Mouse (Mus musculus): ENCODE measurements at regions not wholly inside any gene's neighbourhood (a gene's known extent, or its start where the extent isn't known, plus 50 kb on each side); places are given as distances from the start of the nearest gene placed in this dataset.

DNA sequence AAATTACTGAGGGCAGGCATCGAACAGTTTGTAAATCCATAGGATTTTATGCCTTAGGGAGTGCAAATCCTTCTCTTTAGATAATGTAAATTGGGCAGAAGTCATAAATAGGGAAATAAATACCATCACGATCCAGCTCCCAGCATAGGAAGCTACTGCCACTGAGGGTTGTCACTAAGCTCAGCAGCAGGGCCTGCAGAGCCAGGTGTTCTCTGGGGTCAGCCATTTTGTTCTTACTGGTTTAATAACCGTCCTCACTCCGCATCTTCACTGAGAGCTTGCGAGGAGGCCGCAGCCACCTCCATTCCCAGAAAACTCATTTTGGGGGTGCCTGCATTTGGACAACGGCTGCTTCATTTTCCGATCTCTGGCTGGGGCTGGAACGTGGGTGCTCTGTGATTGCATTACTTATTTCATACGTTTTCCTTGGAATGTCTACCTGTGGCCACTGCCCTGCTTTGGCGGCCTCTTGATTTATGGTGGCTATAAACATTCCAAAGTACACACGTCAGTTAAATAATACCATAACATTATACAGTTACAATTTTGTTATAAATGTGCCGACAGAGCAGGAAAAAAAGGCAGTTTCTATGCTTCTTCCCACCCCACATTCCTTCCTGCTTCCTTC, 97.9 kb upstream of the Stx16 start:
- TF ChIP-seq ZNF384 (IDR thresholded peaks at IDR 0.05; ENCODE audit: low read depth, low read length) (no peak), RCOR1 (conservative IDR thresholded peaks at IDR 0.05; ENCODE audit: low read depth, low read length) (no peak)
- DNase-seq (ENCODE audit: extremely low read depth), result no peak
- Histone ChIP-seq H3K27ac (ENCODE audit: insufficient read depth, low read depth) (no peak overlapping the region), H3K4me3 (replicated peaks in 1 of 3; ENCODE audit: low read depth in 2 of 3, low read length in 2 of 3, poor library complexity in 1 of 3) (no peak overlapping the region), H3K27me3 (replicated peaks) (peaks cover 71% of the 10 kb centered on the region), H3K36me3 (replicated peaks in 1 of 2; ENCODE audit: control insufficient read depth in 1 of 2, insufficient read depth in 1 of 2, low read length in 1 of 2) (no peaks in the 10 kb centered on the region), H3K4me1 (ENCODE audit: control insufficient read depth in 1 of 2, insufficient read depth in 2 of 2) (no peaks in the 10 kb centered on the region), H3K4me2 (ENCODE audit: insufficient read depth, low read depth, poor library complexity, severe bottlenecking) (no peak overlapping the region), H3K9ac (ENCODE audit: insufficient read depth, low read depth) (no peak overlapping the region), H3K79me2 (replicated peaks; ENCODE audit: control insufficient read depth, extremely low read depth, insufficient read depth, poor library complexity, severe bottlenecking) (no peaks in the 10 kb centered on the region), H3K9me3 (replicated peaks; ENCODE audit: low read length) (peaks cover 9% of the 10 kb centered on the region)
- in situ Hi-C loops (cut with MboI; ENCODE audit: low pct_ligation_motif_present, low pct_unique_long_range_greater_than_20kb, low sequenced_read_pairs), result no loop called here
- dilution Hi-C loops (cut with MboI; ENCODE audit: extremely low pct_ligation_motif_present, extremely low pct_unique_long_range_greater_than_20kb, low sequenced_read_pairs), result no loop called here

GRCm38 (mm10) chr2:173981036-173981435, 95.1 kb upstream of the Stx16 start:
- in situ Hi-C loops (cut with MboI; ENCODE audit: low pct_ligation_motif_present, low pct_unique_long_range_greater_than_20kb, low sequenced_read_pairs), result no loop called here
- no peaks in the 10 kb centered on the region for H3K4me1 ChIP-seq (ENCODE audit: control insufficient read depth in 1 of 2, insufficient read depth in 2 of 2)
- no peak overlapping the region for H3K27ac ChIP-seq (ENCODE audit: insufficient read depth, low read depth)
- H3K9ac ChIP-seq (ENCODE audit: insufficient read depth, low read depth), result no peak overlapping the region
- dilution Hi-C loops (cut with MboI; ENCODE audit: extremely low pct_ligation_motif_present, extremely low pct_unique_long_range_greater_than_20kb, low sequenced_read_pairs), result no loop called here
- no peak overlapping the region for H3K4me3 ChIP-seq (replicated peaks in 1 of 3; ENCODE audit: low read depth in 2 of 3, low read length in 2 of 3, poor library complexity in 1 of 3)
- no peaks in the 10 kb centered on the region for H3K36me3 ChIP-seq (replicated peaks in 1 of 2; ENCODE audit: control insufficient read depth in 1 of 2, insufficient read depth in 1 of 2, low read length in 1 of 2)
- DNase-seq (ENCODE audit: extremely low read depth), result no peak
- H3K27me3 ChIP-seq (replicated peaks), result peaks cover 60% of the 10 kb centered on the region
- TF ChIP-seq IRF4 (IDR thresholded peaks at IDR 0.05; ENCODE audit: low read depth, low read length) (no peak), ZKSCAN1 (IDR thresholded peaks at IDR 0.05; ENCODE audit: borderline replicate concordance, low read depth, low read length) (no peak), ELF1 (IDR thresholded peaks at IDR 0.05; ENCODE audit: low read depth, low read length) (no peak), RCOR1 (conservative IDR thresholded peaks at IDR 0.05; ENCODE audit: low read depth, low read length) (no peak), MEF2A (IDR thresholded peaks at IDR 0.05; ENCODE audit: borderline replicate concordance, low read depth, low read length) (no peak), MAFK (IDR thresholded peaks at IDR 0.05; ENCODE audit: insufficient replicate concordance, low read length) (no peak), MAX (IDR thresholded peaks at IDR 0.05; ENCODE audit: low read length) (no peak), UBTF (IDR thresholded peaks at IDR 0.05; ENCODE audit: low read depth, low read length) (no peak), MYC (IDR thresholded peaks at IDR 0.05; ENCODE audit: low read depth, low read length) (no peak), RAD21 (IDR thresholded peaks at IDR 0.05; ENCODE audit: low read depth, low read length) (no peak), SIN3A (IDR thresholded peaks at IDR 0.05; ENCODE audit: low read length) (no peak)
- H3K4me2 ChIP-seq (ENCODE audit: insufficient read depth, low read depth, poor library complexity, severe bottlenecking), result no peak overlapping the region
- H3K79me2 ChIP-seq (replicated peaks; ENCODE audit: control insufficient read depth, extremely low read depth, insufficient read depth, poor library complexity, severe bottlenecking), result no peaks in the 10 kb centered on the region
- H3K9me3 ChIP-seq (replicated peaks; ENCODE audit: low read length), result no peaks in the 10 kb centered on the region

DNA sequence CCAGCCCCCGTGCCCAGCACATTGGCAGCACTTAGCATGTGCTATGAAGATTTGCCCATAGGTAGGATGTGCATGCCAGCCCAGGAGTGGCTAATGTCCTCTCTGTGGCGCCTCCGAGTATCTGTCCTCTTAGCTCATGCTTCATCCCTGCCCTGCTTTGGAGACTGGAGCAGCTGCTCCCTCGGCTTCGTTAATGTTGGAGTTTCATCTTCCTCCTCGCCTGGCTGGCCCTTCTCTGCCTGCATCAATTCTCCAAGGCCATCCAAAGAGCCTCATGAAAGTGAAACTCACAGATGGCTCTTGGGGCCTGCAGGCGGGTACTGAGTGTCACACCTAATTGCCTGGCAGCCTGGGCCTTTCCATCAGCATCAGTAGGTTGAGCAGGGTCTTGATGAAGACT, 88.6 kb upstream of the Stx16 start:
- in situ Hi-C loops (cut with MboI; ENCODE audit: low pct_ligation_motif_present, low pct_unique_long_range_greater_than_20kb, low sequenced_read_pairs) (no loop called here), dilution Hi-C loops (cut with MboI; ENCODE audit: extremely low pct_ligation_motif_present, extremely low pct_unique_long_range_greater_than_20kb, low sequenced_read_pairs) (no loop called here)
- peaks cover 64% of the 10 kb centered on the region for H3K27me3 ChIP-seq (replicated peaks)

More for the DNA sequence above, 88.6 kb upstream of the Stx16 start:
- Histone ChIP-seq H3K4me2 (ENCODE audit: insufficient read depth, low read depth, poor library complexity, severe bottlenecking) (no peak overlapping the region), H3K27ac (ENCODE audit: insufficient read depth, low read depth) (no peak overlapping the region), H3K79me2 (replicated peaks; ENCODE audit: control insufficient read depth, extremely low read depth, insufficient read depth, poor library complexity, severe bottlenecking) (no peaks in the 10 kb centered on the region), H3K36me3 (replicated peaks in 1 of 2; ENCODE audit: control insufficient read depth in 1 of 2, insufficient read depth in 1 of 2, low read length in 1 of 2) (no peaks in the 10 kb centered on the region), H3K9me3 (replicated peaks; ENCODE audit: low read length) (peaks cover 8% of the 10 kb centered on the region), H3K9ac (ENCODE audit: insufficient read depth, low read depth) (no peak overlapping the region), H3K4me1 (ENCODE audit: control insufficient read depth in 1 of 2, insufficient read depth in 2 of 2) (peaks cover 0 to 3% of the 10 kb centered on the region in 2 experiments; a peak in 1 of 4 replicates), H3K4me3 (replicated peaks in 1 of 3; ENCODE audit: low read depth in 2 of 3, low read length in 2 of 3, poor library complexity in 1 of 3) (no peak overlapping the region)
- TF ChIP-seq USF1 (IDR thresholded peaks at IDR 0.05; ENCODE audit: low read depth, low read length), result no peak
- no peak for TF ChIP-seq MYC (IDR thresholded peaks at IDR 0.05; ENCODE audit: low read depth, low read length)
- TF ChIP-seq TBP (conservative IDR thresholded peaks at IDR 0.05; ENCODE audit: low read depth, low read length), result no peak
- TF ChIP-seq RCOR1 (conservative IDR thresholded peaks at IDR 0.05; ENCODE audit: low read depth, low read length), result no peak
- no peak for TF ChIP-seq POLR2AphosphoS2 (IDR thresholded peaks at IDR 0.05; ENCODE audit: low read depth, low read length)
- TF ChIP-seq CHD1 (IDR thresholded peaks at IDR 0.05; ENCODE audit: low read depth, low read length), result no peak
- TF ChIP-seq ZKSCAN1 (IDR thresholded peaks at IDR 0.05; ENCODE audit: borderline replicate concordance, low read depth, low read length), result no peak
- no peak for TF ChIP-seq NRF1 (IDR thresholded peaks at IDR 0.05; ENCODE audit: low read depth, low read length)
- DNase-seq (ENCODE audit: extremely low read depth), result no peak

All from CH12.LX (cell line).